Mouse (Mus musculus) thymus, adult 18-20 months (tissue): Measurements from ENCODE around the gene 4930467E23Rik.
"Not testable (repeated sequence)": the region's sequence is repeated elsewhere in the genome, so short reads cannot be mapped to it uniquely, and the experiment has no call there.

ENCODE experiments used
- DNase-seq, 2 experiments: peaks; one replicate each; pipeline ENCODE4 v3.0.0; 2022; ENCODE audit warnings: mixed read lengths in 2 of 2

The 4930467E23Rik gene

GRCm38 (mm10) chr8:19729276-19729675, at the start of gene 4930467E23Rik:
Gene 4930467E23Rik, plus strand, starts transcription at chr8:19729576.
- DNase-seq = not testable (repeated sequence)

- not testable (repeated sequence) for DNase-seq
Measured at GRCm38 (mm10) chr8:19682311-19682710, 47.1 kb upstream of the 4930467E23Rik start.

GRCm38 (mm10) chr8:19685476-19685875, 43.9 kb upstream of the 4930467E23Rik start:
- not testable (repeated sequence) for DNase-seq

GRCm38 (mm10) chr8:19688802-19689525, 40.4 kb upstream of the 4930467E23Rik start:
- not testable (repeated sequence) for DNase-seq

GRCm38 (mm10) chr8:19689745-19690144, 39.6 kb upstream of the 4930467E23Rik start:
- DNase-seq = not testable (repeated sequence)

GRCm38 (mm10) chr8:19691421-19691820, 38.0 kb upstream of the 4930467E23Rik start:
- DNase-seq = not testable (repeated sequence)

GRCm38 (mm10) chr8:19697497-19698077, 31.8 kb upstream of the 4930467E23Rik start:
- not testable (repeated sequence) for DNase-seq

GRCm38 (mm10) chr8:19698123-19698522, 31.3 kb upstream of the 4930467E23Rik start:
- not testable (repeated sequence) for DNase-seq

- peak; percentile 60 to 64 for DNase-seq
Measured at GRCm38 (mm10) chr8:19698722-19699121, 30.7 kb upstream of the 4930467E23Rik start.

- not testable (repeated sequence) for DNase-seq
Measured at GRCm38 (mm10) chr8:19701326-19701725, 28.1 kb upstream of the 4930467E23Rik start.

GRCm38 (mm10) chr8:19702276-19702675, 27.1 kb upstream of the 4930467E23Rik start:
- not testable (repeated sequence) for DNase-seq

GRCm38 (mm10) chr8:19702972-19703709, 26.2 kb upstream of the 4930467E23Rik start:
- DNase-seq = peak; percentile 31 to 48

- not testable (repeated sequence) for DNase-seq
Measured at GRCm38 (mm10) chr8:19703906-19704305, 25.5 kb upstream of the 4930467E23Rik start.

- peak in 1 of 2 experiments; percentile 33 for DNase-seq
Measured at GRCm38 (mm10) chr8:19704441-19705215, 24.7 kb upstream of the 4930467E23Rik start.

- not testable (repeated sequence) for DNase-seq
Measured at GRCm38 (mm10) chr8:19705216-19705600, 24.2 kb upstream of the 4930467E23Rik start.

GRCm38 (mm10) chr8:19706101-19706725, 23.2 kb upstream of the 4930467E23Rik start:
- DNase-seq = not testable (repeated sequence)

GRCm38 (mm10) chr8:19706918-19707760, 22.2 kb upstream of the 4930467E23Rik start:
- peak; percentile 29 to 62 for DNase-seq

GRCm38 (mm10) chr8:19707761-19708443, 21.5 kb upstream of the 4930467E23Rik start:
- not testable (repeated sequence) for DNase-seq

- not testable (repeated sequence) for DNase-seq
Measured at GRCm38 (mm10) chr8:19708976-19709375, 20.4 kb upstream of the 4930467E23Rik start.

- DNase-seq = not testable (repeated sequence)
Measured at GRCm38 (mm10) chr8:19709488-19709887, 19.9 kb upstream of the 4930467E23Rik start.
